Mouse (Mus musculus) thymus, postnatal 10 days (tissue): ENCODE data around the gene Bzw2.
"Not testable (repeated sequence)": the region's sequence is repeated elsewhere in the genome, so short reads cannot be mapped to it uniquely, and the experiment has no call there.

ENCODE experiments used
- DNase-seq, 2 experiments: peaks; one replicate each; pipeline ENCODE4 v3.0.0; 2021; ENCODE audit warnings: low spot score in 2 of 2

Gene Bzw2

GRCm38 (mm10) chr12:36157638-36158308, at the start of gene Bzw2:
Gene Bzw2 (minus strand): TSS chr12:36158080.
- DNase-seq: peak; percentile 59 to 64

GRCm38 (mm10) chr12:36207072-36207799, 49.4 kb upstream of the Bzw2 start:
- no peak for DNase-seq

GRCm38 (mm10) chr12:36205579-36206119, 47.8 kb upstream of the Bzw2 start:
- not testable (repeated sequence) for DNase-seq

- no peak for DNase-seq
These were observed 37.1 kb upstream of the Bzw2 start for GRCm38 (mm10) chr12:36194976-36195375.

GRCm38 (mm10) chr12:36190343-36190742, 32.5 kb upstream of the Bzw2 start:
- DNase-seq: no peak

- no peak for DNase-seq
These were observed 31.7 kb upstream of the Bzw2 start for GRCm38 (mm10) chr12:36189610-36190009.

GRCm38 (mm10) chr12:36187081-36187480, 29.2 kb upstream of the Bzw2 start:
- DNase-seq: no peak

GRCm38 (mm10) chr12:36182570-36182969, 24.7 kb upstream of the Bzw2 start:
- no peak for DNase-seq

- no peak for DNase-seq
These were observed 19.3 kb upstream of the Bzw2 start for GRCm38 (mm10) chr12:36177227-36177626.

- no peak for DNase-seq
These were observed 7.4 kb upstream of the Bzw2 start for GRCm38 (mm10) chr12:36165299-36165698.

GRCm38 (mm10) chr12:36164126-36164791, 6.4 kb upstream of the Bzw2 start:
- no peak for DNase-seq

GRCm38 (mm10) chr12:36157304-36157637, 609 bp downstream of the Bzw2 start:
- DNase-seq: peak; percentile 55 to 60

- peak; percentile 93 for DNase-seq
These were observed 1.1 kb downstream of the Bzw2 start, which contains the start of gene Ankmy2 for GRCm38 (mm10) chr12:36156637-36157303. Gene Ankmy2 (plus strand): TSS chr12:36157114.

- no peak for DNase-seq
These were observed 1.7 kb downstream of the Bzw2 start for GRCm38 (mm10) chr12:36156101-36156636.

GRCm38 (mm10) chr12:36155141-36155641, 2.7 kb downstream of the Bzw2 start:
- DNase-seq: peak; percentile 53 to 60

GRCm38 (mm10) chr12:36150737-36151136, 7.1 kb downstream of the Bzw2 start:
- no peak for DNase-seq

- no peak for DNase-seq
These were observed 7.6 kb downstream of the Bzw2 start for GRCm38 (mm10) chr12:36150265-36150664.

GRCm38 (mm10) chr12:36146230-36147011, 11.5 kb downstream of the Bzw2 start:
- DNase-seq: no peak

GRCm38 (mm10) chr12:36140401-36140800, 17.5 kb downstream of the Bzw2 start:
- no peak for DNase-seq

GRCm38 (mm10) chr12:36137192-36137591, 20.7 kb downstream of the Bzw2 start:
- DNase-seq: no peak

GRCm38 (mm10) chr12:36136285-36136684, 21.6 kb downstream of the Bzw2 start:
- DNase-seq: peak in 1 of 2 experiments; percentile 40
